Mouse (Mus musculus): Measurements from ENCODE around the gene Pgk2. TPM values are rescaled to one million over a fixed set of nuclear protein-coding genes. Genes with fewer than 3 reads are reported as not detected.
"Not testable (repeated sequence)": the region's sequence is repeated elsewhere in the genome, so short reads cannot be mapped to it uniquely, and the experiment has no call there.

Gene Pgk2
- total RNA-seq (2021): not detected
- long read RNA-seq, experiment 1: 0 reads
- long read RNA-seq, experiment 2: 0 reads

GRCm38 (mm10) chr17:40208540-40208939, at the start of gene Pgk2:
Pgk2 (minus strand) TSS chr17:40208640.
- DNase-seq (ENCODE audit: low spot score in 2 of 2): no peak

- DNase-seq (ENCODE audit: low spot score in 2 of 2): no peak
Observed at GRCm38 (mm10) chr17:40252487-40252886, 44.0 kb upstream of the Pgk2 start.

- DNase-seq (ENCODE audit: low spot score in 2 of 2): no peak
Observed at GRCm38 (mm10) chr17:40242135-40242534, 33.7 kb upstream of the Pgk2 start, which contains the start of gene Crisp3. Crisp3 (minus strand) TSS chr17:40242288.

GRCm38 (mm10) chr17:40201803-40202202, 6.6 kb downstream of the Pgk2 start:
- not testable (repeated sequence) for DNase-seq (ENCODE audit: low spot score in 2 of 2)

GRCm38 (mm10) chr17:40190192-40190591, 18.2 kb downstream of the Pgk2 start:
- DNase-seq (ENCODE audit: low spot score in 2 of 2): not testable (repeated sequence)

GRCm38 (mm10) chr17:40157729-40158359, 50.6 kb downstream of the Pgk2 start:
- not testable (repeated sequence) for DNase-seq (ENCODE audit: low spot score in 2 of 2)

Other genes starting within 250 kb of the Pgk2 start
- gene AC192777.2, start 113.2 kb downstream of the Pgk2 start, total RNA-seq (2021): not detected
- not detected for gene Crisp3, start 33.6 kb upstream of the Pgk2 start, total RNA-seq (2021)
- gene Crisp1, start 110.6 kb upstream of the Pgk2 start, total RNA-seq (2021): not detected